Mouse (Mus musculus): ENCODE data around the gene Plch2. TPM values are rescaled to one million over a fixed set of nuclear protein-coding genes. Genes with fewer than 3 reads are reported as not detected.

Gene Plch2
- polyA plus RNA-seq, 1 experiment from 2014 or later = 0.30 TPM

- ATAC-seq (replicated peaks; ENCODE audit: insufficient number of reproducible peaks, low FRiP score, low TSS enrichment) = no peak
- Histone ChIP-seq H3K36me3 (ENCODE audit: control insufficient read depth, insufficient read depth, low read length) (peaks cover 17% of the 10 kb centered on the region), H3K9me3 (replicated peaks; ENCODE audit: control insufficient read depth, low read length) (no peaks in the 10 kb centered on the region), H3K4me3 (ENCODE audit: low read depth, low read length) (no peak overlapping the region), H3K4me2 (peak overlapping the region; percentile 93), H3K27me3 (ENCODE audit: control insufficient read depth, insufficient read depth, low read length) (peaks cover 30% of the 10 kb centered on the region), H3K9ac (ENCODE audit: low read depth, low read length) (0 out of 2 replicates have a peak overlapping the region, but pooled peaks have one; percentile 11), H3K27ac (ENCODE audit: low read depth, low read length) (no peak overlapping the region), H3K4me1 (ENCODE audit: control insufficient read depth, insufficient read depth, low read length) (peaks cover 42% of the 10 kb centered on the region)
- 76% methylated on average over 3 of the region's 3 CpGs for WGBS (ENCODE audit: insufficient replicate concordance)
Measured at GRCm38 (mm10) chr4:154965856-154966255, 90.7 kb downstream of the Plch2 start.

GRCm38 (mm10) chr4:154964581-154965235, 91.9 kb downstream of the Plch2 start:
- Histone ChIP-seq H3K9ac (ENCODE audit: low read depth, low read length) (peak overlapping the region; percentile 90), H3K27ac (ENCODE audit: low read depth, low read length) (peak overlapping the region; percentile 91), H3K27me3 (ENCODE audit: control insufficient read depth, insufficient read depth, low read length) (peaks cover 41% of the 10 kb centered on the region), H3K36me3 (ENCODE audit: control insufficient read depth, insufficient read depth, low read length) (peaks cover 8% of the 10 kb centered on the region; the same call in 1 of the 2 replicates), H3K9me3 (replicated peaks; ENCODE audit: control insufficient read depth, low read length) (no peaks in the 10 kb centered on the region), H3K4me1 (ENCODE audit: control insufficient read depth, insufficient read depth, low read length) (peaks cover 49% of the 10 kb centered on the region), H3K4me2 (peak overlapping the region; percentile 93), H3K4me3 (ENCODE audit: low read depth, low read length) (peak overlapping the region; percentile 81)
- WGBS (ENCODE audit: insufficient replicate concordance) = 2% methylated on average over 36 of the region's 36 CpGs
- no peak for ATAC-seq (replicated peaks; ENCODE audit: insufficient number of reproducible peaks, low FRiP score, low TSS enrichment)

- Histone ChIP-seq H3K27me3 (ENCODE audit: control insufficient read depth, insufficient read depth, low read length) (peaks cover 48% of the 10 kb centered on the region), H3K4me1 (ENCODE audit: control insufficient read depth, insufficient read depth, low read length) (peaks cover 49% of the 10 kb centered on the region), H3K4me3 (ENCODE audit: low read depth, low read length) (peak within 1 kb of the TSS; percentile 81), H3K27ac (ENCODE audit: low read depth, low read length) (peak within 1 kb of the TSS; percentile 91), H3K9me3 (replicated peaks; ENCODE audit: control insufficient read depth, low read length) (no peaks in the 10 kb centered on the region), H3K4me2 (peak within 1 kb of the TSS; percentile 93), H3K36me3 (ENCODE audit: control insufficient read depth, insufficient read depth, low read length) (peaks cover under 1% of the 10 kb centered on the region; the same call in 1 of the 2 replicates), H3K9ac (ENCODE audit: low read depth, low read length) (peak within 1 kb of the TSS; percentile 90)
- peak; percentile 93 for ATAC-seq (replicated peaks; ENCODE audit: insufficient number of reproducible peaks, low FRiP score, low TSS enrichment)
- WGBS (ENCODE audit: insufficient replicate concordance) = under 1% methylated on average over 66 of the region's 66 CpGs
Measured at GRCm38 (mm10) chr4:154963901-154964580, 92.5 kb downstream of the Plch2 start, which contains the start of gene Pank4. Gene Pank4, plus strand, starts transcription at chr4:154964123.

GRCm38 (mm10) chr4:154963190-154963836, 93.3 kb downstream of the Plch2 start:
- Histone ChIP-seq H3K9me3 (replicated peaks; ENCODE audit: control insufficient read depth, low read length) (no peaks in the 10 kb centered on the region), H3K4me1 (ENCODE audit: control insufficient read depth, insufficient read depth, low read length) (peaks cover 53% of the 10 kb centered on the region), H3K4me3 (ENCODE audit: low read depth, low read length) (peak overlapping the region; percentile 81), H3K4me2 (peak overlapping the region; percentile 93), H3K9ac (ENCODE audit: low read depth, low read length) (no peak overlapping the region; the same call in 1 of the 2 replicates), H3K36me3 (ENCODE audit: control insufficient read depth, insufficient read depth, low read length) (no peaks in the 10 kb centered on the region), H3K27ac (ENCODE audit: low read depth, low read length) (no peak overlapping the region), H3K27me3 (ENCODE audit: control insufficient read depth, insufficient read depth, low read length) (peaks cover 55% of the 10 kb centered on the region)
- ATAC-seq (replicated peaks; ENCODE audit: insufficient number of reproducible peaks, low FRiP score, low TSS enrichment) = no peak
- WGBS (ENCODE audit: insufficient replicate concordance) = 32% methylated on average over 11 of the region's 11 CpGs

- Histone ChIP-seq H3K9me3 (replicated peaks; ENCODE audit: control insufficient read depth, low read length) (no peaks in the 10 kb centered on the region), H3K9ac (ENCODE audit: low read depth, low read length) (no peak overlapping the region), H3K36me3 (ENCODE audit: control insufficient read depth, insufficient read depth, low read length) (no peaks in the 10 kb centered on the region), H3K4me1 (ENCODE audit: control insufficient read depth, insufficient read depth, low read length) (peaks cover 58% of the 10 kb centered on the region), H3K27me3 (ENCODE audit: control insufficient read depth, insufficient read depth, low read length) (peaks cover 62% of the 10 kb centered on the region), H3K4me2 (no peak overlapping the region; the same call in 1 of the 2 replicates), H3K27ac (ENCODE audit: low read depth, low read length) (no peak overlapping the region), H3K4me3 (ENCODE audit: low read depth, low read length) (no peak overlapping the region)
- ATAC-seq (replicated peaks; ENCODE audit: insufficient number of reproducible peaks, low FRiP score, low TSS enrichment) = no peak
- WGBS (ENCODE audit: insufficient replicate concordance) = 75% methylated on average over 7 of the region's 7 CpGs
Measured at GRCm38 (mm10) chr4:154962683-154963082, 93.9 kb downstream of the Plch2 start.

GRCm38 (mm10) chr4:154961911-154962310, 94.7 kb downstream of the Plch2 start:
- H3K27ac ChIP-seq (ENCODE audit: low read depth, low read length) = no peak overlapping the region
- peaks cover 52% of the 10 kb centered on the region for H3K4me1 ChIP-seq (ENCODE audit: control insufficient read depth, insufficient read depth, low read length)
- ATAC-seq (replicated peaks; ENCODE audit: insufficient number of reproducible peaks, low FRiP score, low TSS enrichment) = no peak
- peaks cover 69% of the 10 kb centered on the region for H3K27me3 ChIP-seq (ENCODE audit: control insufficient read depth, insufficient read depth, low read length)
- WGBS (ENCODE audit: insufficient replicate concordance) = 23% methylated on average over 13 of the region's 13 CpGs
- H3K4me3 ChIP-seq (ENCODE audit: low read depth, low read length) = peak overlapping the region; percentile 0; the same call in 1 of the 2 replicates
- H3K4me2 ChIP-seq = peak overlapping the region; percentile 84; the same call in 1 of the 2 replicates
- no peaks in the 10 kb centered on the region for H3K36me3 ChIP-seq (ENCODE audit: control insufficient read depth, insufficient read depth, low read length)
- H3K9ac ChIP-seq (ENCODE audit: low read depth, low read length) = no peak overlapping the region
- no peaks in the 10 kb centered on the region for H3K9me3 ChIP-seq (replicated peaks; ENCODE audit: control insufficient read depth, low read length)

- peaks cover 76% of the 10 kb centered on the region for H3K27me3 ChIP-seq (ENCODE audit: control insufficient read depth, insufficient read depth, low read length)
- no peaks in the 10 kb centered on the region for H3K36me3 ChIP-seq (ENCODE audit: control insufficient read depth, insufficient read depth, low read length)
- peak overlapping the region; percentile 84 for H3K4me2 ChIP-seq
- no peaks in the 10 kb centered on the region for H3K9me3 ChIP-seq (replicated peaks; ENCODE audit: control insufficient read depth, low read length)
- H3K9ac ChIP-seq (ENCODE audit: low read depth, low read length) = peak overlapping the region; percentile 58
- peak overlapping the region; percentile 42 for H3K4me3 ChIP-seq (ENCODE audit: low read depth, low read length)
- H3K4me1 ChIP-seq (ENCODE audit: control insufficient read depth, insufficient read depth, low read length) = peaks cover 45% of the 10 kb centered on the region
- ATAC-seq (replicated peaks; ENCODE audit: insufficient number of reproducible peaks, low FRiP score, low TSS enrichment) = no peak
- under 1% methylated on average over 37 of the region's 47 CpGs for WGBS (ENCODE audit: insufficient replicate concordance)
- no peak overlapping the region for H3K27ac ChIP-seq (ENCODE audit: low read depth, low read length)
Measured at GRCm38 (mm10) chr4:154961226-154961738, 95.3 kb downstream of the Plch2 start.

- H3K27me3 ChIP-seq (ENCODE audit: control insufficient read depth, insufficient read depth, low read length) = peaks cover 81% of the 10 kb centered on the region
- under 1% methylated on average over 61 of the region's 65 CpGs for whole genome bisulfite sequencing (ENCODE audit: insufficient replicate concordance)
- peak within 1 kb of the TSS; percentile 58 for H3K9ac ChIP-seq (ENCODE audit: low read depth, low read length)
- H3K36me3 ChIP-seq (ENCODE audit: control insufficient read depth, insufficient read depth, low read length) = no peaks in the 10 kb centered on the region
- peaks cover 41% of the 10 kb centered on the region for H3K4me1 ChIP-seq (ENCODE audit: control insufficient read depth, insufficient read depth, low read length)
- no peaks in the 10 kb centered on the region for H3K9me3 ChIP-seq (replicated peaks; ENCODE audit: control insufficient read depth, low read length)
- H3K4me3 ChIP-seq (ENCODE audit: low read depth, low read length) = peak within 1 kb of the TSS; percentile 42
- H3K4me2 ChIP-seq = peak within 1 kb of the TSS; percentile 84
- no peak for ATAC-seq (replicated peaks; ENCODE audit: insufficient number of reproducible peaks, low FRiP score, low TSS enrichment)
- no peak within 1 kb of the TSS for H3K27ac ChIP-seq (ENCODE audit: low read depth, low read length)
Measured at GRCm38 (mm10) chr4:154960690-154961225, 95.8 kb downstream of the Plch2 start, which contains the start of gene Hes5. Gene Hes5, plus strand, starts transcription at chr4:154960923.

Measured in heart, embryonic 11.5 days (tissue).